Mouse (Mus musculus) lung, embryonic 14.5 days (tissue): ENCODE data around the gene Ttbk1. TPM values are rescaled to one million over a fixed set of nuclear protein-coding genes. Genes with fewer than 3 reads are reported as not detected.

Source experiments
- ATAC-seq: fragments of 200-750 bp; cut with Nextera tagmentation; 2 replicates; pipeline ENCODE4 v1.8.0; 2017; ENCODE audit warnings: mild to moderate bottlenecking, moderate TSS enrichment, moderate library complexity; ENCODE audit not compliant: insufficient read depth
- DNase-seq: peaks from one replicate; pipeline ENCODE4 v3.0.0-alpha.2; 2015
- H3K27ac ChIP-seq: fragments of 300-500 bp; sonication (generic); 2 replicates; pipeline ENCODE4 v1.5.1; 2014; ENCODE audit warnings: low read depth, mild to moderate bottlenecking, moderate library complexity
- H3K27me3 ChIP-seq: fragments of 300-500 bp; sonication (generic); 2 replicates; pipeline ENCODE4 v1.6.1; 2014; ENCODE audit warnings: low read length, control low read depth; ENCODE audit not compliant: insufficient read depth
- H3K36me3 ChIP-seq: fragments of 300-500 bp; sonication (generic); 2 replicates; pipeline ENCODE4 v1.6.1; 2014; ENCODE audit warnings: control low read depth; ENCODE audit not compliant: insufficient read depth
- H3K4me1 ChIP-seq: fragments of 300-500 bp; sonication (generic); 2 replicates; pipeline ENCODE4 v1.6.1; 2014; ENCODE audit warnings: antibody characterized with exemption, control low read depth; ENCODE audit not compliant: insufficient read depth
- H3K4me2 ChIP-seq: fragments of 300-500 bp; sonication (generic); 2 replicates; pipeline ENCODE4 v1.6.1; 2014; ENCODE audit warnings: mild to moderate bottlenecking
- H3K4me3 ChIP-seq: fragments of 300-500 bp; sonication (generic); 2 replicates; pipeline ENCODE4 v1.5.1; 2014; ENCODE audit warnings: low read depth, low read length
- H3K9ac ChIP-seq: fragments of 300-500 bp; sonication (generic); 2 replicates; pipeline ENCODE4 v1.6.1; 2014
- H3K9me3 ChIP-seq: fragments of 300-500 bp; sonication (generic); 2 replicates; pipeline ENCODE4 v1.6.1; 2016; ENCODE audit warnings: low read depth, low read length, control low read depth
- CTCF ChIP-seq: IDR thresholded peaks from 2 replicates; pipeline ENCODE4 v1.5.1; 2016; ENCODE audit warnings: antibody characterized with exemption, low read depth
- WGBS: fragments of 180-500 bp; shearing (Covaris S2); extraction: QIAGEN DNeasy Blood & Tissue Kit; methylation state at CpG from one replicate; pipeline ENCODE4 v1.1.7; 2014; 5-methylcytosine and 5-hydroxymethylcytosine counted together
- polyA plus RNA-seq: library from polyadenylated mRNA; unstranded; fragments of >200 nt; fragmentation: Nextera tagmentation; extraction: Ambion mirVana; gene quantifications from 2 replicates; pipeline ENCODE4 v1.2.1, GENCODE M21; 2014

Gene Ttbk1
- polyA plus RNA-seq, 1 experiment from 2014 or later = 0.05 TPM

GRCm38 (mm10) chr17:46408478-46408877, 79.0 kb downstream of the Ttbk1 start:
- ATAC-seq = no peak

GRCm38 (mm10) chr17:46394631-46395030, 92.8 kb downstream of the Ttbk1 start:
- no peak for DNase-seq
- Histone ChIP-seq H3K4me1 (no peaks in the 10 kb centered on the region), H3K9ac (no peak overlapping the region), H3K27me3 (no peaks in the 10 kb centered on the region), H3K36me3 (peaks cover 58% of the 10 kb centered on the region), H3K9me3 (no peaks in the 10 kb centered on the region), H3K4me3 (no peak overlapping the region), H3K4me2 (no peak overlapping the region), H3K27ac (no peak overlapping the region)
- WGBS = 83% methylated on average over 1 of the region's 1 CpGs
- no peak for ATAC-seq
- TF ChIP-seq CTCF = no peak

More at GRCm38 (mm10) chr17:46408478-46408877, 79.0 kb downstream of the Ttbk1 start:
- H3K27me3 ChIP-seq = no peaks in the 10 kb centered on the region
- no peak overlapping the region for H3K4me3 ChIP-seq
- H3K4me2 ChIP-seq = no peak overlapping the region
- peak; percentile 48 for TF ChIP-seq CTCF
- H3K9me3 ChIP-seq = no peaks in the 10 kb centered on the region
- H3K9ac ChIP-seq = no peak overlapping the region
- no peak overlapping the region for H3K27ac ChIP-seq
- H3K4me1 ChIP-seq = no peaks in the 10 kb centered on the region
- DNase-seq = peak; percentile 34
- WGBS = 27% methylated on average over 3 of the region's 3 CpGs
- peaks cover 86% of the 10 kb centered on the region for H3K36me3 ChIP-seq

- H3K4me1 ChIP-seq = no peaks in the 10 kb centered on the region
- DNase-seq = peak; percentile 81
- ATAC-seq = no peak; the same call in 1 of the 2 replicates
- no peaks in the 10 kb centered on the region for H3K9me3 ChIP-seq
- 43% methylated on average over 2 of the region's 2 CpGs for WGBS
- peak; percentile 74 for TF ChIP-seq CTCF
- H3K36me3 ChIP-seq = peaks cover 46% of the 10 kb centered on the region
- H3K27ac ChIP-seq = no peak overlapping the region
- no peak overlapping the region for H3K9ac ChIP-seq
- H3K27me3 ChIP-seq = no peaks in the 10 kb centered on the region
- H3K4me2 ChIP-seq = no peak overlapping the region
- H3K4me3 ChIP-seq = no peak overlapping the region
Measured at GRCm38 (mm10) chr17:46393012-46393411, 94.5 kb downstream of the Ttbk1 start.

Other genes with a start within 250 kb of the Ttbk1 start
- 92.0 and 96.0 TPM in 2 replicates for gene Polr1c, start 239.6 kb downstream of the Ttbk1 start, polyA plus RNA-seq
- gene Yipf3, start 239.6 kb downstream of the Ttbk1 start, polyA plus RNA-seq = 91.2 and 102 TPM in 2 replicates
- 0.54 and 0.76 TPM in 2 replicates for gene Lrrc73, start 234.1 kb downstream of the Ttbk1 start, polyA plus RNA-seq
- 39.1 and 43.2 TPM in 2 replicates for gene Tjap1, start 204.6 kb downstream of the Ttbk1 start, polyA plus RNA-seq
- 0.38 and 0.46 TPM in 2 replicates for gene Dlk2, start 190.3 kb downstream of the Ttbk1 start, polyA plus RNA-seq
- gene Abcc10, start 159.3 kb downstream of the Ttbk1 start, polyA plus RNA-seq = 4.7 and 5.5 TPM in 2 replicates
- gene Zfp318, start 103.9 kb downstream of the Ttbk1 start, polyA plus RNA-seq = 15.2 and 18.3 TPM in 2 replicates
- 0.41 TPM in 1 of 2 replicates, not detected in the other for gene Crip3, start 58.7 kb downstream of the Ttbk1 start, polyA plus RNA-seq
- not detected in 2 replicates for gene Slc22a7, start 49.2 kb downstream of the Ttbk1 start, polyA plus RNA-seq
- 50.3 and 60.8 TPM in 2 replicates for gene Dnph1, start 9.0 kb upstream of the Ttbk1 start, polyA plus RNA-seq
- 2.8 and 2.9 TPM in 2 replicates for gene Cul9, start 58.7 kb upstream of the Ttbk1 start, polyA plus RNA-seq
- 11.4 and 15.1 TPM in 2 replicates for gene Srf, start 68.5 kb upstream of the Ttbk1 start, polyA plus RNA-seq
- 79.5 and 99.3 TPM in 2 replicates for gene Ptk7, start 141.8 kb upstream of the Ttbk1 start, polyA plus RNA-seq
- gene Klc4, start 158.3 kb upstream of the Ttbk1 start, polyA plus RNA-seq = 20.2 and 21.4 TPM in 2 replicates
- 113 and 114 TPM in 2 replicates for gene Mrpl2, start 158.6 kb upstream of the Ttbk1 start, polyA plus RNA-seq
- gene Cul7, start 162.7 kb upstream of the Ttbk1 start, polyA plus RNA-seq = 36.6 TPM in 2 replicates
- gene Rrp36, start 186.7 kb upstream of the Ttbk1 start, polyA plus RNA-seq = 47.6 and 48.5 TPM in 2 replicates
- 123 and 131 TPM in 2 replicates for gene Mea1, start 191.1 kb upstream of the Ttbk1 start, polyA plus RNA-seq
- gene Klhdc3, start 193.2 kb upstream of the Ttbk1 start, polyA plus RNA-seq = 108 and 111 TPM in 2 replicates
- gene Ppp2r5d, start 217.4 kb upstream of the Ttbk1 start, polyA plus RNA-seq = 97.6 and 104 TPM in 2 replicates
- 23.0 and 25.7 TPM in 2 replicates for gene Pex6, start 223.8 kb upstream of the Ttbk1 start, polyA plus RNA-seq
- gene Gnmt, start 241.5 kb upstream of the Ttbk1 start, polyA plus RNA-seq = 0.77 and 1.5 TPM in 2 replicates